Mouse (Mus musculus) macrophage (primary cell): Measurements from ENCODE around the gene Ccdc136. TPM values are rescaled to one million over a fixed set of nuclear protein-coding genes. Genes with fewer than 3 reads are reported as not detected.

Source experiments
- polyA plus RNA-seq: library from polyadenylated mRNA; stranded (reverse); fragments of 250-400 nt; gene quantifications from 3 replicates; pipeline ENCODE4 v1.2.4, GENCODE M21; 2018; ENCODE audit warnings: inconsistent platforms

Gene Ccdc136
- polyA plus RNA-seq, 1 experiment from 2014 or later, result not detected

Other genes with a start within 250 kb of the Ccdc136 start
- 22.8 to 29.6 TPM (median 25.3 TPM) in 3 replicates for gene Rbm28, start 231.3 kb upstream of the Ccdc136 start, polyA plus RNA-seq
- not detected in 3 replicates for gene Prrt4, start 216.7 kb upstream of the Ccdc136 start, polyA plus RNA-seq
- 7.3 to 22.6 TPM (median 9.2 TPM) in 3 replicates for gene Impdh1, start 179.9 kb upstream of the Ccdc136 start, polyA plus RNA-seq
- 5.8 to 22.2 TPM (median 7.5 TPM) in 3 replicates for gene Hilpda, start 123.8 kb upstream of the Ccdc136 start, polyA plus RNA-seq
- gene Fam71f2, start 116.7 kb upstream of the Ccdc136 start, polyA plus RNA-seq, result not detected in 3 replicates
- not detected in 3 replicates for gene Fam71f1, start 77.2 kb upstream of the Ccdc136 start, polyA plus RNA-seq
- gene Calu, start 48.2 kb upstream of the Ccdc136 start, polyA plus RNA-seq, result 51.7 to 126 TPM (median 107 TPM) in 3 replicates
- not detected in 3 replicates for gene Opn1sw, start 7.8 kb upstream of the Ccdc136 start, polyA plus RNA-seq
- not detected in 3 replicates for gene Flnc, start 36.9 kb downstream of the Ccdc136 start, polyA plus RNA-seq
- 222 to 392 TPM (median 370 TPM) in 3 replicates for gene Atp6v1f, start 71.4 kb downstream of the Ccdc136 start, polyA plus RNA-seq
- not detected in 3 replicates for gene Atp6v1fnb, start 75.1 kb downstream of the Ccdc136 start, polyA plus RNA-seq
- 0.28 TPM in 1 of 3 replicates, not detected in the others for gene Kcp, start 111.6 kb downstream of the Ccdc136 start, polyA plus RNA-seq
- gene Irf5, start 130.3 kb downstream of the Ccdc136 start, polyA plus RNA-seq, result 132 to 204 TPM (median 202 TPM) in 3 replicates
- gene Tnpo3, start 213.6 kb downstream of the Ccdc136 start, polyA plus RNA-seq, result 34.8 to 52.7 TPM (median 51.8 TPM) in 3 replicates